Mouse (Mus musculus) neural tube, postnatal 0 days (tissue): ENCODE results near the gene Olfr380. TPM values are rescaled to one million over a fixed set of nuclear protein-coding genes. Genes with fewer than 3 reads are reported as not detected.

Source experiments
- polyA plus RNA-seq: library from polyadenylated mRNA; unstranded; fragments of >200 nt; fragmentation: Nextera tagmentation; extraction: Ambion mirVana; gene quantifications from 2 replicates; pipeline ENCODE4 v1.2.1, GENCODE M21; 2015

The Olfr380 gene
- polyA plus RNA-seq = not detected in 2 replicates

GRCm38 (mm10) chr11:73457408-73457807, at the start of gene Olfr380:
Olfr380 (minus strand) TSS chr11:73457508.

GRCm38 (mm10) chr11:73491503-73491902, 34.2 kb upstream of the Olfr380 start, which contains the start of gene Olfr381:
Olfr381 (minus strand) TSS chr11:73491603.

GRCm38 (mm10) chr11:73428377-73428776, 28.9 kb downstream of the Olfr380 start, which contains the start of gene Olfr378:
Olfr378 (minus strand) TSS chr11:73428477.

Other genes with a start within 250 kb of the Olfr380 start
- gene Trpv1, start 223.2 kb downstream of the Olfr380 start, polyA plus RNA-seq = 0.27 and 0.59 TPM in 2 replicates
- 0.35 and 0.36 TPM in 2 replicates for gene Trpv3, start 190.1 kb downstream of the Olfr380 start, polyA plus RNA-seq
- 10.9 and 13.3 TPM in 2 replicates for gene Aspa, start 127.9 kb downstream of the Olfr380 start, polyA plus RNA-seq
- 0.08 TPM in 1 of 2 replicates, not detected in the other for gene Gm49340, start 127.8 kb downstream of the Olfr380 start, polyA plus RNA-seq
- 0.23 and 0.28 TPM in 2 replicates for gene Spata22, start 127.8 kb downstream of the Olfr380 start, polyA plus RNA-seq
- gene Olfr20, start 106.7 kb downstream of the Olfr380 start, polyA plus RNA-seq = 0.08 TPM in 1 of 2 replicates, not detected in the other
- not detected in 2 replicates for gene Olfr376, start 86.3 kb downstream of the Olfr380 start, polyA plus RNA-seq
- not detected in 2 replicates for gene Olfr1, start 57.9 kb downstream of the Olfr380 start, polyA plus RNA-seq
- gene Olfr378, start 29.0 kb downstream of the Olfr380 start, polyA plus RNA-seq = not detected in 2 replicates
- gene Olfr381, start 34.1 kb upstream of the Olfr380 start, polyA plus RNA-seq = not detected in 2 replicates
- not detected in 2 replicates for gene Olfr382, start 59.7 kb upstream of the Olfr380 start, polyA plus RNA-seq
- not detected in 2 replicates for gene Olfr385, start 135.5 kb upstream of the Olfr380 start, polyA plus RNA-seq
- not detected in 2 replicates for gene Olfr384, start 141.1 kb upstream of the Olfr380 start, polyA plus RNA-seq
- not detected in 2 replicates for gene Zfp735, start 231.3 kb upstream of the Olfr380 start, polyA plus RNA-seq